Mouse (Mus musculus): ENCODE results near the gene Gpr180.

DNA sequence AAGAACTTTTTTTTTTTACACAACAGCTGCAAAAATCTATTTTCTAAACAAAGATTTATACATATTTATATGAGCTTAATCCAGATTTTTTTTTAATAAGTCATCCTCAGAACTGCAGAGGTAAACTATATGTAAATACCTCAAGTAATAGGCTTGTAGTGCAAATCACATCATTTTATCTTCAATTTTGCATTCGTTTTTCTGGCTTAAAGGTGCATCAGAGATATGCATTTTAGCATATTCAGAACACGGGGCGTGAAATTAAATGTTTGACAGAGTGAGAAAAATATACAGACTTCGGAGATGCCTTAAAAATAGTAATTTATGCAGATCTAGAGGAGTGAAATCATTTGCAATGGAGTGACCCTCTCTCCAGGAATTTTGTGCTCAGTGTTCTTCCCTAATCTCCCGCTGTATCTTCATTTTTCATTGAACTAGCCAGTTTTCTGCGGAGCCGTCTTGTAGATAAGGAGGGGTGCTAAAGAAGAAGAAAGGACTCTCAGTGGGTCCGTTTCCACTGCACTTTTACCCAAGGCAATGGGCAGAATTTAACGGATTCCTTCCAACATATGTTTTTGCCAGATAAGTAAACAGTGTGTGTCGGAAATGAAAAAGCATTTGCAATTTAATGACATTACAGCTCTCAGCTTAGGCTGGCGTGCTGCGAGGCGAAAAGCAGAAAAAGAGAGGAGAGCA, 57.4 kb downstream of the Gpr180 start:
- TF ChIP-seq CTCF (IDR thresholded peaks at IDR 0.05; ENCODE audit: low read depth, low read length) (no peak), POLR2A (IDR thresholded peaks at IDR 0.05; ENCODE audit: extremely low read depth, insufficient read depth, low read length) (no peak)

Data from liver, adult 2 months (tissue).